Mouse (Mus musculus) brain, embryonic 14.5 days (tissue): ENCODE data around the gene Itga1.

Experiments used
- CTCF ChIP-seq: fragments of 200-500 bp; IDR thresholded peaks from 2 replicates; pipeline ENCODE4 v1.5.1; 2012; ENCODE audit warnings: inconsistent platforms, mild to moderate bottlenecking, moderate library complexity, borderline replicate concordance; ENCODE audit not compliant: insufficient read depth, insufficient read length; ENCODE audit errors: extremely low read depth
- POLR2A ChIP-seq: fragments of 200-500 bp; IDR thresholded peaks from 2 replicates; pipeline ENCODE4 v1.6.1; 2012; ENCODE audit warnings: mild to moderate bottlenecking, inconsistent platforms, borderline replicate concordance; ENCODE audit not compliant: poor library complexity, insufficient read depth, insufficient read length, severe bottlenecking; ENCODE audit errors: extremely low read depth

DNA sequence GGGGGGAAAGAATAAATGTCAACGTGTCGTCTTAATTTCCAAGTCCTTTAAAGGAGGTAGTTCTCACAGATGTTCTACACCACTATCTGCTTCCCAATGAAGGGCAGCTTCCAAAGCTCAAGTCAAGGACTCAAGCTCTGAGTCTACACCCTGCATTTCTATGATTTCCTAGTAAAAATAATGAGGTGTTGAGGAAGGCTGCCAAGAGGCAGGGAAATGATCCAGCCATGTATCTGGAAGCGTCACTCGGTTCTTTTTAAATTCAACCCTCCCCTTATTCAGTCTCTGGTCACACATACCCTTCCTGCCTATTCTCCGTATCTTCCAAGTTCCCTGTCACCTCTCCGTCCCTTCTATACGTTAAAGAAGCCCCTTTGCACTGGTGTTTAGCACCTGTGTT lies 118.6 kb downstream of the Itga1 start:
- TF ChIP-seq CTCF (no peak), POLR2A (no peak)
